Mouse (Mus musculus): ENCODE data around the gene Ccdc157. TPM values are rescaled to one million over a fixed set of nuclear protein-coding genes. Genes with fewer than 3 reads are reported as not detected.

Gene Ccdc157
- polyA plus RNA-seq, 1 experiment from 2014 or later = 5.3 TPM

DNA sequence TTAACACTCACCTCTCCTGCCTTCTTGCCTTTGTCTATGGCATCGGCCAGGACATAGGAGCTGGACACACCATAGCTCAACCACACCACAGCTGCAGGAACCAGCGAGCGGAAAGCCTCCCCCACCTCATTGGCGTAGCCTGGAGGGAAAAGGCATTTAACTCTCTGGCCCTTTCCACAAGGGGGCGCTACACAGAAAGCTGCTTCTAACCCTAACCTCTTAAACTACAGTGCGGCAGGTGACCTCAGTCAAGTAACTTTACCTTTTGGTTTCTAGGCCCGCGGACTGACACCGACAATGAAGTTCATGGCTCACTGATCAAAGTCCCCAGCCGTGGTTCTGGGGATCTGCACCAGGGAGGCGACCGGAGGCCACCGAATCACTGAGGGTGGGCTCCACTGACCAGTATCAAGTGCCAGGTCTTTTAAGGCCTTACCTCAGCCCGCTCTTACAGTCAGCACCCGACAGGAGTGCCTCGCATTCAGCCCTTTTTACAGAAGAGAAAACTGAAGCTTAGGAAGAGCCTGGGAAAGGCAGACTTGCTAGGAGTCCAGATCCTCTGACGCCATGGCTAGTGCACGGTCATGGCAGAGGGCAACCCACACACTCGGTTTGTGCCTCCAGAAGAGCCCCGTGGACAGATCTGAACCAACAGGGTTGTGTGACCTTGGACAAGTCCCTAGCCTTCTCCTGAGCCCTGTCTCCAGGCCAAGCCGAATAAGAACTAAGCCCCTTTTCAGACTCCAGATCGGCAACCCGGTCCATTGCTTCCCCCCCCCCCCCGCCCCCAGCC lies 65.5 kb downstream of the Ccdc157 start:
- Histone ChIP-seq H3K4me3 (peak overlapping the region; percentile 53), H3K9me3 (replicated peaks) (no peaks in the 10 kb centered on the region), H3K27ac (peak overlapping the region; percentile 78; the same call in 1 of the 2 replicates), H3K4me1 (peaks cover 29% of the 10 kb centered on the region), H3K27me3 (no peaks in the 10 kb centered on the region), H3K36me3 (ENCODE audit: poor library complexity, severe bottlenecking) (peaks cover 8% of the 10 kb centered on the region; the same call in 1 of the 2 replicates), H3K9ac (peak overlapping the region; percentile 64), H3K4me2 (peak overlapping the region; percentile 82)
- 5% methylated on average over 22 of the region's 24 CpGs for WGBS
- ATAC-seq = no peak

GRCm38 (mm10) chr11:4093459-4094377 lies 66.4 kb downstream of the Ccdc157 start:
- Histone ChIP-seq H3K9me3 (replicated peaks) (no peaks in the 10 kb centered on the region), H3K4me1 (peaks cover 29% of the 10 kb centered on the region), H3K36me3 (ENCODE audit: poor library complexity, severe bottlenecking) (peaks cover 8% of the 10 kb centered on the region; the same call in 1 of the 2 replicates), H3K4me2 (peak overlapping the region; percentile 82), H3K9ac (peak overlapping the region; percentile 26; the same call in 1 of the 2 replicates), H3K4me3 (no peak overlapping the region), H3K27ac (no peak overlapping the region), H3K27me3 (no peaks in the 10 kb centered on the region)
- ATAC-seq = no peak
- WGBS = 85% methylated on average over 18 of the region's 18 CpGs

Small RNA genes lying within 50 kb of the gene (microRNA-seq; reads per million reads assigned to microRNA genes)
- gene Mir3060 = 3.0 reads per million, percentile 4 among the genes with 10 or more reads in this experiment

Other genes with a start within 250 kb of the Ccdc157 start
- gene Slc35e4, start 245.6 kb downstream of the Ccdc157 start, polyA plus RNA-seq (2015; fragmentation: Nextera tagmentation; extraction: Ambion mirVana) = 6.7 and 8.2 TPM in 2 replicates
- gene Tcn2, start 228.1 kb downstream of the Ccdc157 start, polyA plus RNA-seq (2015; fragmentation: Nextera tagmentation; extraction: Ambion mirVana) = 11.6 and 12.5 TPM in 2 replicates
- gene Pes1, start 196.3 kb downstream of the Ccdc157 start, polyA plus RNA-seq (2015; fragmentation: Nextera tagmentation; extraction: Ambion mirVana) = 70.6 and 77.0 TPM in 2 replicates
- gene 4930556J24Rik, start 183.5 kb downstream of the Ccdc157 start, polyA plus RNA-seq (2015; fragmentation: Nextera tagmentation; extraction: Ambion mirVana) = 0.20 TPM in 1 of 2 replicates, not detected in the other
- 0.58 and 0.76 TPM in 2 replicates for gene Gal3st1, start 176.7 kb downstream of the Ccdc157 start, polyA plus RNA-seq (2015; fragmentation: Nextera tagmentation; extraction: Ambion mirVana)
- 0.10 TPM in 1 of 2 replicates, not detected in the other for gene Sec14l4, start 128.8 kb downstream of the Ccdc157 start, polyA plus RNA-seq (2015; fragmentation: Nextera tagmentation; extraction: Ambion mirVana)
- 0.22 and 0.62 TPM in 2 replicates for gene Sec14l3, start 95.5 kb downstream of the Ccdc157 start, polyA plus RNA-seq (2015; fragmentation: Nextera tagmentation; extraction: Ambion mirVana)
- 7.0 and 7.5 TPM in 2 replicates for gene Mtfp1, start 64.8 kb downstream of the Ccdc157 start, polyA plus RNA-seq (2015; fragmentation: Nextera tagmentation; extraction: Ambion mirVana)
- gene Sec14l2, start 36.9 kb downstream of the Ccdc157 start, polyA plus RNA-seq (2015; fragmentation: Nextera tagmentation; extraction: Ambion mirVana) = 1.5 and 2.3 TPM in 2 replicates
- gene Rnf215, start 25.1 kb downstream of the Ccdc157 start, polyA plus RNA-seq (2015; fragmentation: Nextera tagmentation; extraction: Ambion mirVana) = 37.5 and 41.0 TPM in 2 replicates
- gene Sf3a1, start 57 bp upstream of the Ccdc157 start, polyA plus RNA-seq (2015; fragmentation: Nextera tagmentation; extraction: Ambion mirVana) = 61.2 and 66.8 TPM in 2 replicates
- gene Tbc1d10a, start 26.5 kb upstream of the Ccdc157 start, polyA plus RNA-seq (2015; fragmentation: Nextera tagmentation; extraction: Ambion mirVana) = 23.4 and 23.7 TPM in 2 replicates
- gene Castor1, start 57.9 kb upstream of the Ccdc157 start, polyA plus RNA-seq (2015; fragmentation: Nextera tagmentation; extraction: Ambion mirVana) = 0.85 and 1.4 TPM in 2 replicates
- not detected in 2 replicates for gene Osm, start 76.1 kb upstream of the Ccdc157 start, polyA plus RNA-seq (2015; fragmentation: Nextera tagmentation; extraction: Ambion mirVana)
- gene Lif, start 97.3 kb upstream of the Ccdc157 start, polyA plus RNA-seq (2015; fragmentation: Nextera tagmentation; extraction: Ambion mirVana) = 0.04 TPM in 1 of 2 replicates, not detected in the other

All from forebrain, embryonic 13.5 days (tissue).